ENCODE assay signal across 13 mouse cellular contexts in the genomic region with DNA sequence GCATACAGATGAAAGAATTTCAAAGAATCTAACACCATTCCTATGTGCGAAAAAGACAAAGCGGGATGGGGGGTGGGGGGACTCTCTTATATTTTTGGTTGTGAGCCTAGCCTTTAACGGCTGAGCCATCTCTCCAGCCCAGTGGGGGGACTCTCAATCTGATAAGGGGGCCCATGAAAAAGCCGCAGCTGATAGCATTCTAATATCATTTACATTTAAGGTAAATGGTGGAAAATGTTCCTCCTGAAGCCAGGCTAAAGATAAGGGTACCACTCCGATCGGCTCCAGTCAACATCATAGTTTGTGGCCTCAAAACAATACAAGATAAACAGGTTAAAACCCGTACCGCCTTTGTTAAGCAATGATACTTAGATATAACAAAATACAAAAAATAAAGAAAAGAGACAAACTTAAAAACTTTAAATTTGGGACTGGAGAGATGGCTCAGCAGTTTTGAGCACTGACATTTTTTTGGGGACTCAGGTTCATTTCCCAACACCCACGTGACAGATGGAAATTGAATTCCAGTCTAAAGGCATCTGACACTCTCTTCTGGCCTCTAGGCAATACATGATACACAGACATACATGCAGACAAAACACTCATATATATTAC.
"Had no signal": no experiment of that assay in that cellular context is flagged by ENCODE, and none has a peak within 500 bp of the region (broad histone marks: within the 10 kb centered on the region; RNA-seq: fewer than 3 reads in every experiment).

No protein-coding gene starts in this region.

- DNase-seq: kidney, adult 8-10 months; kidney, postnatal 36 days; layer of hippocampus, adult 9-11 months; layer of hippocampus, postnatal 36 days; left cerebral cortex, postnatal 4 days; lung, adult 18-20 months; lung, postnatal 36 days; thymus, adult 18-20 months; thymus, postnatal 25 days had no signal

- H3K27me3 ChIP-seq: limb, embryonic 13.5 days; midbrain, embryonic 15.5 days; neural tube, embryonic 12.5 days had no signal

- H3K9ac ChIP-seq: limb, embryonic 13.5 days; midbrain, embryonic 15.5 days; neural tube, embryonic 12.5 days had no signal

- H3K9me3 ChIP-seq: limb, embryonic 13.5 days; midbrain, embryonic 15.5 days; neural tube, embryonic 12.5 days had no signal

- H3K4me2 ChIP-seq: limb, embryonic 13.5 days; midbrain, embryonic 11.5 days; midbrain, embryonic 15.5 days; neural tube, embryonic 12.5 days had no signal

- H3K4me3 ChIP-seq: limb, embryonic 13.5 days; midbrain, embryonic 15.5 days; neural tube, embryonic 12.5 days had no signal

- H3K4me1 ChIP-seq: limb, embryonic 13.5 days; midbrain, embryonic 15.5 days; neural tube, embryonic 12.5 days had no signal

- ATAC-seq: midbrain, embryonic 15.5 days had no signal

- H3K27ac ChIP-seq: limb, embryonic 13.5 days; midbrain, embryonic 15.5 days; neural tube, embryonic 12.5 days had no signal

- H3K36me3 ChIP-seq: midbrain, embryonic 15.5 days; neural tube, embryonic 12.5 days had no signal
